In genomic region chr6:86489945-86490344, GRCm38 (mm10) we compare ENCODE assay signal across 24 mouse cellular contexts. TPM values are rescaled to one million over a fixed set of nuclear protein-coding genes. Genes with fewer than 3 reads are reported as not detected.
DNase-seq lines count a peak whose midpoint lies in the region; ATAC-seq and TF ChIP-seq lines count a peak whose summit lies in the region.
"Had no signal": no experiment of that assay in that cellular context is flagged by ENCODE, and none has a peak within 500 bp of the region (broad histone marks: within the 10 kb centered on the region; RNA-seq: fewer than 3 reads in every experiment).

No protein-coding gene starts in this region.

- no peak overlapping the region for H3K4me2 ChIP-seq in liver, postnatal 0 days (ENCODE audit: low read depth, low read length)
- no peak overlapping the region for H3K4me2 ChIP-seq in liver, embryonic 11.5 days
- H3K4me2 ChIP-seq in forebrain, embryonic 15.5 days (replicated peaks): no peak overlapping the region
- H3K4me2 ChIP-seq: embryonic facial prominence, embryonic 13.5 days; forebrain, embryonic 12.5 days; heart, embryonic 11.5 days; hindbrain, embryonic 12.5 days; hindbrain, embryonic 15.5 days had no signal

- no peaks in the 10 kb centered on the region for H3K9me3 ChIP-seq in liver, postnatal 0 days (ENCODE audit: low read length)
- H3K9me3 ChIP-seq in liver, embryonic 11.5 days (ENCODE audit: control insufficient read depth, low read length): no peaks in the 10 kb centered on the region
- H3K9me3 ChIP-seq in forebrain, embryonic 15.5 days: no peaks in the 10 kb centered on the region
- H3K9me3 ChIP-seq: embryonic facial prominence, embryonic 10.5 days; embryonic facial prominence, embryonic 13.5 days; forebrain, embryonic 12.5 days; hindbrain, embryonic 12.5 days; hindbrain, embryonic 15.5 days had no signal

- no peaks in the 10 kb centered on the region for H3K36me3 ChIP-seq in liver, postnatal 0 days (replicated peaks; ENCODE audit: insufficient read depth, low read length)
- H3K36me3 ChIP-seq in liver, embryonic 11.5 days (ENCODE audit: control insufficient read depth, insufficient read depth, low read length): no peaks in the 10 kb centered on the region
- H3K36me3 ChIP-seq in thymus, adult 2 months (ENCODE audit: control insufficient read depth, insufficient read depth, low read length): no peaks in the 10 kb centered on the region
- no peaks in the 10 kb centered on the region for H3K36me3 ChIP-seq in forebrain, embryonic 15.5 days
- H3K36me3 ChIP-seq: embryonic facial prominence, embryonic 10.5 days; embryonic facial prominence, embryonic 13.5 days; forebrain, embryonic 12.5 days; hindbrain, embryonic 12.5 days; hindbrain, embryonic 15.5 days had no signal

- no peak for TF ChIP-seq POLR2A in bone marrow, adult 2 months (IDR thresholded peaks at IDR 0.05; ENCODE audit: borderline replicate concordance, control insufficient read depth, low read depth, low read length)
- TF ChIP-seq POLR2A in thymus, adult 2 months (IDR thresholded peaks at IDR 0.05; ENCODE audit: control insufficient read depth, extremely low read depth, insufficient read depth, low read length, poor library complexity): no peak

- TF ChIP-seq CTCF in liver, postnatal 0 days (IDR thresholded peaks at IDR 0.05; ENCODE audit: low read depth): no peak
- no peak for TF ChIP-seq CTCF in bone marrow, adult 2 months (IDR thresholded peaks at IDR 0.05; ENCODE audit: control insufficient read depth, insufficient read depth, low read length)
- no peak for TF ChIP-seq CTCF in thymus, adult 2 months (IDR thresholded peaks at IDR 0.05; ENCODE audit: borderline replicate concordance, control insufficient read depth, extremely low read depth, insufficient read depth, low read length, poor library complexity)

- TF ChIP-seq EP300 in liver, postnatal 0 days (IDR thresholded peaks at IDR 0.05; ENCODE audit: low read depth): no peak

- no peaks in the 10 kb centered on the region for H3K27me3 ChIP-seq in liver, postnatal 0 days (ENCODE audit: insufficient read depth, low read length)
- H3K27me3 ChIP-seq in liver, embryonic 11.5 days (replicated peaks; ENCODE audit: control insufficient read depth, insufficient read depth, low read length): no peaks in the 10 kb centered on the region
- no peaks in the 10 kb centered on the region for H3K27me3 ChIP-seq in thymus, adult 2 months (ENCODE audit: control insufficient read depth, insufficient read depth, low read length)
- H3K27me3 ChIP-seq in forebrain, embryonic 15.5 days: no peaks in the 10 kb centered on the region
- H3K27me3 ChIP-seq: embryonic facial prominence, embryonic 13.5 days; forebrain, embryonic 12.5 days; hindbrain, embryonic 12.5 days; hindbrain, embryonic 15.5 days; Patski had no signal

- DNase-seq in liver, postnatal 0 days: no peak
- DNase-seq in liver, embryonic 11.5 days (ENCODE audit: low spot score): no peak
- no peak for DNase-seq in heart, adult 18-20 months
- no peak for DNase-seq in thymus, adult 2 months
- DNase-seq: adrenal gland, postnatal 10 days; cerebellum, adult 11-12 months; cerebellum, adult 8-10 months; cerebellum, postnatal 10 days; cerebellum, postnatal 36 days; embryo, embryonic 11 days; gastrocnemius, postnatal 25 days had no signal

- ATAC-seq in liver, postnatal 0 days: no peak
- ATAC-seq in liver, embryonic 11.5 days (replicated peaks; ENCODE audit: low FRiP score): no peak
- ATAC-seq in monocyte, adult 5-6 weeks (replicated peaks; ENCODE audit: insufficient number of reproducible peaks, low FRiP score, low TSS enrichment, poor library complexity, severe bottlenecking): peak; percentile 55
- no peak for ATAC-seq in forebrain, embryonic 15.5 days (replicated peaks)
- ATAC-seq: CD4-positive, CD25-positive, alpha-beta regulatory T cell, adult 4 months; forebrain, embryonic 16.5 days; Patski had no signal

- 0 out of 2 replicates have a peak overlapping the region, but pooled peaks have one; percentile 22 for H3K27ac ChIP-seq in liver, postnatal 0 days (ENCODE audit: low read depth)
- no peak overlapping the region for H3K27ac ChIP-seq in liver, embryonic 11.5 days (ENCODE audit: low read depth, low read length)
- H3K27ac ChIP-seq in bone marrow, adult 2 months (ENCODE audit: control insufficient read depth, insufficient read depth, low read depth, low read length, poor library complexity): peak overlapping the region; percentile 59; the same call in 1 of the 2 replicates
- no peak overlapping the region for H3K27ac ChIP-seq in thymus, adult 2 months (ENCODE audit: control insufficient read depth, insufficient read depth, low read length)
- no peak overlapping the region for H3K27ac ChIP-seq in forebrain, embryonic 15.5 days (replicated peaks)
- H3K27ac ChIP-seq: embryonic facial prominence, embryonic 10.5 days; embryonic facial prominence, embryonic 13.5 days; forebrain, embryonic 12.5 days; hindbrain, embryonic 12.5 days; hindbrain, embryonic 15.5 days had no signal

- 73% methylated on average over 2 of the region's 2 CpGs for WGBS in liver, postnatal 0 days (ENCODE audit: insufficient replicate concordance)
- WGBS in liver, embryonic 11.5 days: 84% methylated on average over 2 of the region's 2 CpGs
- WGBS in bone marrow, adult 2 months: 37% methylated on average over 2 of the region's 2 CpGs
- 68% methylated on average over 2 of the region's 2 CpGs for WGBS in thymus, adult 2 months
- WGBS in forebrain, embryonic 15.5 days: 94% methylated on average over 2 of the region's 2 CpGs

- peaks cover 31% of the 10 kb centered on the region for H3K4me1 ChIP-seq in liver, postnatal 0 days (ENCODE audit: insufficient read depth)
- H3K4me1 ChIP-seq in liver, embryonic 11.5 days (replicated peaks; ENCODE audit: control insufficient read depth, insufficient read depth, low read length): peaks cover 21% of the 10 kb centered on the region
- peaks cover 6% of the 10 kb centered on the region; the same call in 1 of the 2 replicates for H3K4me1 ChIP-seq in bone marrow, adult 2 months (ENCODE audit: control insufficient read depth, insufficient read depth, low read length)
- H3K4me1 ChIP-seq in thymus, adult 2 months (replicated peaks; ENCODE audit: control insufficient read depth, insufficient read depth, low read length): peaks cover 16% of the 10 kb centered on the region
- H3K4me1 ChIP-seq in forebrain, embryonic 15.5 days: peaks cover 18% of the 10 kb centered on the region

- no peak overlapping the region for H3K9ac ChIP-seq in liver, postnatal 0 days (replicated peaks)
- no peak overlapping the region for H3K9ac ChIP-seq in liver, embryonic 11.5 days (ENCODE audit: low read depth, low read length)
- no peak overlapping the region for H3K9ac ChIP-seq in forebrain, embryonic 15.5 days (replicated peaks)
- H3K9ac ChIP-seq: embryonic facial prominence, embryonic 13.5 days; forebrain, embryonic 12.5 days; hindbrain, embryonic 12.5 days; hindbrain, embryonic 15.5 days had no signal

- no peak overlapping the region for H3K4me3 ChIP-seq in liver, postnatal 0 days (ENCODE audit: low read depth, low read length)
- no peak overlapping the region for H3K4me3 ChIP-seq in liver, embryonic 11.5 days (ENCODE audit: low read depth, low read length)
- H3K4me3 ChIP-seq in bone marrow, adult 2 months (replicated peaks; ENCODE audit: control insufficient read depth, low read depth, low read length): no peak overlapping the region
- H3K4me3 ChIP-seq in thymus, adult 2 months (ENCODE audit: control insufficient read depth, insufficient read depth, low read length): no peak overlapping the region
- no peak overlapping the region for H3K4me3 ChIP-seq in forebrain, embryonic 15.5 days
- H3K4me3 ChIP-seq: embryonic facial prominence, embryonic 10.5 days; embryonic facial prominence, embryonic 13.5 days; erythroblast, embryonic 14.5 days; forebrain, embryonic 12.5 days; hindbrain, embryonic 12.5 days; hindbrain, embryonic 15.5 days had no signal

RNA-seq across cellular contexts. Expression of gene Pcbp1, which starts 36.2 kb away (rescaled TPM):
- polyA plus RNA-seq in liver, postnatal 0 days (2015; fragmentation: Nextera tagmentation; extraction: Ambion mirVana): 206 and 208 TPM in 2 replicates
- 543 and 554 TPM in 2 replicates for polyA plus RNA-seq in liver, embryonic 11.5 days (2014; fragmentation: Nextera tagmentation; extraction: Ambion mirVana)
- polyA plus RNA-seq in bone marrow, adult 2 months (2011; ENCODE audit: insufficient read depth, insufficient read length, low replicate concordance, missing spikeins): 52.9 and 86.3 TPM in 2 replicates
- total RNA-seq in monocyte, adult 5-6 weeks (2017): 36.4 to 57.1 TPM (median 52.3 TPM) in 3 replicates
- 100 to 1,000 TPM; 142 to 150 TPM for total RNA-seq in heart, adult 18-20 months (2021)
- 291 and 363 TPM in 2 replicates for polyA plus RNA-seq in thymus, adult 2 months (2012; rRNA removed)
- 409 and 412 TPM in 2 replicates for polyA plus RNA-seq in forebrain, embryonic 15.5 days (2015; fragmentation: Nextera tagmentation; extraction: Ambion mirVana)

RNA-seq across cellular contexts. Expression of gene C87436, which starts 51.8 kb away (rescaled TPM):
- polyA plus RNA-seq in liver, postnatal 0 days (2015; fragmentation: Nextera tagmentation; extraction: Ambion mirVana): 9.5 and 10.4 TPM in 2 replicates
- polyA plus RNA-seq in liver, embryonic 11.5 days (2014; fragmentation: Nextera tagmentation; extraction: Ambion mirVana): 24.8 and 25.9 TPM in 2 replicates
- 7.9 and 13.3 TPM in 2 replicates for polyA plus RNA-seq in bone marrow, adult 2 months (2011; ENCODE audit: insufficient read depth, insufficient read length, low replicate concordance, missing spikeins)
- total RNA-seq in monocyte, adult 5-6 weeks (2017): 43.0 to 51.5 TPM (median 49.7 TPM) in 3 replicates
- total RNA-seq in heart, adult 18-20 months (2021): 10 to 100 TPM in 1 of 2 experiments, 1 to 10 TPM in 1; 8.4 to 10.4 TPM
- 14.9 and 16.6 TPM in 2 replicates for polyA plus RNA-seq in thymus, adult 2 months (2012; rRNA removed)
- polyA plus RNA-seq in forebrain, embryonic 15.5 days (2015; fragmentation: Nextera tagmentation; extraction: Ambion mirVana): 33.2 and 35.3 TPM in 2 replicates

Comparison
In these comparisons a context has a peak if more than half of its experiments do, and no peak if none do; other contexts are left out.
1. H3K27ac ChIP-seq: peak in liver, postnatal 0 days (single experiment) and bone marrow, adult 2 months (single experiment); none in liver, embryonic 11.5 days (single experiment), thymus, adult 2 months (single experiment) and forebrain, embryonic 15.5 days (single experiment).